Mouse (Mus musculus): ENCODE data around the gene Uvssa. TPM values are rescaled to one million over a fixed set of nuclear protein-coding genes. Genes with fewer than 3 reads are reported as not detected.
"Not testable (repeated sequence)": the region's sequence is repeated elsewhere in the genome, so short reads cannot be mapped to it uniquely, and the experiment has no call there.

Uvssa gene
- total RNA-seq (2021) = 1 to 10 TPM; 5.6 to 7.4 TPM
- long read RNA-seq, experiment 1, partial matches to known transcripts = 0 of 1 reads
- long read RNA-seq, experiment 1, other reads (novel, unspliced or antisense) = 1 of 1 reads
- long read RNA-seq, experiment 2, partial matches to known transcripts = 0 of 1 reads
- long read RNA-seq, experiment 2, other reads (novel, unspliced or antisense) = 1 of 1 reads

DNA sequence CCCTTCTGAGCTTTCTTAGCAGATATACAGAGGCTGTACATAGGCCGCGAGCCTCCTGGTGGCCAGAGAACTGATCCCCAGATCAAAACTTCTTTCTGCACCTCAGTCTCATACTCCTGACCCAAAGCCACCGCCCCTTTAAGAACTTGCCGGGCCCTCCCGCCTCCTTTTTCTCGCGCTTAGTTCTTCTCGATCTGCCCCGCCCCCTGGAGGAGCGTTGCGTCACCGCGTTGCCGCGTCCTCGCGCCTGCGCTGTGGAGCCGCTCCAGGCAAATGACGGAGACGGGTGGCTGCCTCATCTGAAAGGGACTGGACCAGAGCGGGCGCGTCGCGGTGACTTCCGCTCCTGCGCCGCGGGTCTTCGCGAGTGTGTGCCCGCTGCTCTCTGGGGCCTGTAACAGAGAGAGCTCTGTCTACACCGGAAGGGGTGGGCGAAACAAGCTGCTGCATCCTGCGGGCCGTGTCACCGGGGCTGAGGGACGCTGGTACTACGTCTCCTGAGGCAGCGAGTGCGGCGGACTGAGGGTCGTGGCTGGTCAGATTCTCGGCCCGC is at the start of gene Uvssa:
TSS of gene Uvssa (plus strand) at position 248 of the 553 bp plus-strand sequence.
- peak; percentile 99 for DNase-seq

DNA sequence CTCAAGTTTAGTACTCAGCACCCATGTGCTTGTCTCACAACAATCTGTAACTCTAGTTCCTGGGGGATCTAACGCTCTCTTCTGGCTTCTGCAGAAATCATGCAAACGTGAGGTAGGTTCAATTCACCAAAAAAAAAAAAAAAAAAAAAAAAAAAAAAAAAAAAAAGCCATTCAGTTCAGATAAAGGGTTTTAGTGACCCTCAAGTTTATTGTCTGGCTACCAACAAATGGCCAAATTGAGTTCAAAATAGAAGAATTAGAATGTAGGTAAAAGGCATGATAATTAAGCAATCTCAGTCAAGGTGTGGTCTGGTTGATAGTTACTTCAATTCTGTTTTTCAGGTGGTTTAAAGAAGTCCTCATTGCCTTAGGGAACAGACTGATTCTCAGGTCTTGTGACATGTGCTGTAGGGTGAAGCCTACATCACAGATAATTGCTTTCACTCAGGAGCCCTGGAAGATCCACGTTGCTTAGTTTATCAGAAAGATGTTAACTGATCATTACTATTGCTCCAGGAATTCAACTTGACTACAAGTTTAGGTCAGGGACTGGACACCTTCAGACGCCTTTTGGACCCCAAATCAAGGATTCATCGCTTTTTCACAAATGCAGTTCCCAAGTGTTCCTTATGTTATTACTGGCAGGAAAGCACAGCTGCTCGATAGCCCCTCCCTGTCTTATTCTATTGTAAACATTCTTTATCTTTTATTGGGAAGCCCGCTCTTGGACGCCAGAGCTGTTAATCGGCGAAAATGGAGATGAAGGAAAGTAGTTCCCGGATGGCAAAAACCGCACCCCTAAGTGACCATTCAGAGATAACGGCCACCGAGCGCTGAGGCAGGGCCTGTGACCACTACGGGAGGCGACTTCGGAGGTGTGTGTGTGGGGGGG is 43.7 kb upstream of the Uvssa start:
- DNase-seq = no peak

DNA sequence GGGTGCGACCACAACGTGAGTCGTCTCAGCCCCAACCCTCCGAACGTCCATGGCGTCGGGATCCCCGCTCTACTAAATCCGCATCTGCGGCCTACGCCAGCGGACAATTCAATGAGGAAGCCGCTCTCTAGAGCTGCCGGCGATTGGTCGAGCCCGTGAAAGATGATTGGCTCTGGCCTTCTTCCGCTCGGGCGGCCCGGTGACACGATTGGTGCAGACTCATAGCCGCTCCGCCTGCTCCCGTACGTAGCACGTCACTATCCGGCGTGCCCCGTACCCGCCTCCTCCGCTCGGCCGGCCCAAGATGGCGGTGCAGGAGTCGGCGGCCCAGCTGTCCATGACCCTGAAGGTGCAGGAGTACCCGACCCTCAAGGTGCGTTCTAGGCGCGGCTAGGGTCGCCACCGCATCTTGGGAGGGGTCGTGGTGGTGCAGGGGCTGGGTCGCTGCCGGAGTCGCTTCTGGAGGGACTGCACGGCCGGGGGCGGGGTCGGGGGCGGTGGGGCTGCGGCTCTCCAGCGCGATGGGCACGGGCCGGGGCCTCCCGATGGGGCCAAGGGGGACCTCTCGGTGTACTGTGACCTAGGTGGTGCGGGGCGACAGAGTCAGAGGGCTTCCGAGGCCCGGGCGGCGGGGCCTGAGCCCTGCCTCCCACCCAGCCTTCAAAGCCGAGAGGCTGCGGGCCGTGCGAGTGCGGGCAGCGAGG is 42.9 kb upstream of the Uvssa start, which contains the start of gene Maea:
TSS of gene Maea (plus strand) at position 237 of the 704 bp plus-strand sequence.
- peak; percentile 92 for DNase-seq

DNA sequence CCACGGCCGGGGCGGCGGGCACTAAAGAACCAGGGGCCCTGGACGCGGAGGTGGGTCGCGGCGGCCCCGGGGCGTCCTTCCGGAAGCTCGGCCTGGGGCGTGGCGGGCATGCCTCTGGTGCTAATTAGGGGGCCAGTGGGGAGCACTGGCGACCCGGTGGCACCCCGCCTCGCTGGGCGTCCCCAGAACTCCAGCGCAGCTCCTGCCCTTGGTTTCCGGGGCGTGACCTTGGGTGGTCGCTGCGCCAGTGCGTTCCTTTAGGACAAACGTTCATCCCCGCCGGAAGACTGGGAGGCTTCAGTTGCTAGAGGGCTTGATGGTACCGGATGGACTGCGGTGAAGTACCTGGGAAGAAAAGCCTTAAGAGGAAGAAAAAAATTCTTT is 42.4 kb upstream of the Uvssa start:
- no peak for DNase-seq

DNA sequence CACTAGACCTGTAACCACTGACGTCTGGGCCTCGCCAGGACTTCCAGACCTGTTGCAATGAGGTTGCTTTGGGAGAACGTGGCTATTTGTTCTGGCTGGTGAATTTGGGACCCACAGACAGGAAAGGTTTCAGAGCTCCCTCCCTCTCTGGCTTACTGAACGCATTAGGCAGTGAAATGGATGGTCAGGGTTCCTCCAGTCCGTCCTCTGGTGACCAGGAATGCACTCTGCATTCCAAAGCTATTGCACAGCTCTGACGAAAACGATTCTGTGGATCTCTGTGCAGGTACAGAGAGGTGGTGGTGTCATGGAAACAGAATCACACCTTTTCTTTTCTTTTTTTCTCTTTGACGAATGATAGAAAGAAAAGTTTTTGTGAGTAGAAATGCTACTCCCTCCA is 41.1 kb upstream of the Uvssa start:
- no peak for DNase-seq

DNA sequence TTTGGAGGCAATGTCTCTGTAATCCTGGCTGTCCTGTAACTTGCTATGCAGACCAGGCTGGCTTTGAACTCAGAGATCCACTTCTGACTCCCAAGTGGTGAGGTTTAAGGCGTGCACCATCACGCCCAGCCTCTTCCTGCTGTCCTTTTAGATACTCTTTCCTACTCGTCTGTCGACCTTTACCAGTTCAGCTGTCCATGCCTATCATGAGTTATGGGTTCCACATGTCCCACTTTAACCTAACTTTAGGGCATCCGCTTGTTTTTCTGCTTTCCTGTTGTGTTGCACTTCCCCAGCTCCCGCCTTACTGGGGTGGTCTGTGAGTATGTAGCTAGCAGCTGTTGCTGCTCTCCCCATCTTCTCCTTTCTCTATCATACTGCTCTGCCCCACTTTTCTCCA is 37.2 kb upstream of the Uvssa start:
- DNase-seq = no peak

DNA sequence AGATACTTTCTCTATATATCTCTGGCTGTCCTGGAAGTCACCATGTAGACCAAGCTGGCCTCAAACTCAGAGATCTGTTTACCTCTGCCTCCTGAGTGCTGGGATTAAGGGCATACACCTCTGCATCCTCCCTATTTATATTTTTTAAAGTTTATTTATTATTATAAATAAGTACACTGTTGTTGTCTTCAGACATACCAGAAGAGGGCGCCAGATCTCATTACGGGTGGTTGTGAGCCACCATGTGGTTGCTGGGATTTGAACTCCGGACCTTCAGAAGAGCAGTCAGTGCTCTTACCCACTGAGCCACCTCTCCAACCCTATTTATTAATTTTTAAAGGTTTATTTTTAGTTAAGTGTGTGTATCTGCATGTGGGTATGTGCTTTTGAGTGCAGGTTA is 36.1 kb upstream of the Uvssa start:
- DNase-seq = not testable (repeated sequence)

DNA sequence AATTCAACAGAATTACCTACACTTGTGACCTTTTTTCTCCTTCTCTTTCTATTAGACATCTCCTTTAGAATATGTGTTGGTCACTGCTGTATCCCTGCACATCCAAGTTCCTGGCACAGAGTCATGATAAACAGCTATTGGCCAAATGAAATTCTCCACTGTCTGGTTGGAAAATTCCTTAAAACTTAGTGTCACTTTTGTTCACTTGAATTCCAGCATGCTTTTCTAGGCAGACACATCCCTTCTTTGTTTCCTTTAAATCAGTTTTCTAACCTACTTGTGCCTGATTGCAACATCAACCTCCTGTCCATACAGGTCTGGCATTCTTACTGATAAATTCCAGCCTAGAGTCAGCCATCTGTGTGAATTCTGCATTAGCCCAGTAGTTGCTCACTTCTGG is 35.5 kb upstream of the Uvssa start:
- no peak for DNase-seq

DNA sequence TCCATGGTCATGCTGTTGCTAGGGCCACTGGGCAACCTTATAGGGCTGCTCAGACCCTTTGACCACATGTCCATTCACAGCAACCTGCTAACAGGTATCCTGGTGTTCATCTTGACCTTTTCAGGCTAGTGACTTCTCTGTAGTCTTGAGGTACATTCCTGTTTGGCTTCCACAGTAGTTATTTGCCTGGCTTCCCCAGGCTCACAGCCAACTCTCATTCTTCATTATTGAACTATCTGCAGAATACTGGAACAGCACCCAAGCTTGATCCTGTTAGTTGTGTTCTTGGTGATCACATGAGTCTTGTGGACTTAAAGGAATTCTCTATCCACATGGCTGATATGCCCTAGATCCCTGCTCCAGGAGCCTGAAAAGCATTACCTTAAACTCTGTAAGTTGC is 34.8 kb upstream of the Uvssa start:
- no peak for DNase-seq

DNA sequence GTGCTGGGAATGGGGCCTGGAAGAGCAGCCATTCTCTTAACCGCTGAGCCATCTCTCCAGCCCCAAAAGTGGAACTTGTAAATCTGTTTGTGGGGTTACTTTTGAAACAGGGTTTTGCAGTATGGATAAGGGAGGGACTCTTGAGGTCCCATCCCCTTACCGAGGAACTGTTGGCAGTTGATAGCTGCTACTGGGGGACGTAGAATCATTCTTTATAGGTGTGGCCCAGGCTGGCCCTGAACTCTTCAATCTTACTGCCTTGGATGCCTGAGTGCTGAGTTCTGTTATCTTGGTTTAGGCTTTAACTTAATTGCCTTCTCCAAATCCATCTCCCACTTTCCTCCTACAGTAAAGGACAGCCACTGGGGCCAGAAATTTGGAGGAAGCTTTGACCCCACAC is 34.3 kb upstream of the Uvssa start:
- no peak for DNase-seq

DNA sequence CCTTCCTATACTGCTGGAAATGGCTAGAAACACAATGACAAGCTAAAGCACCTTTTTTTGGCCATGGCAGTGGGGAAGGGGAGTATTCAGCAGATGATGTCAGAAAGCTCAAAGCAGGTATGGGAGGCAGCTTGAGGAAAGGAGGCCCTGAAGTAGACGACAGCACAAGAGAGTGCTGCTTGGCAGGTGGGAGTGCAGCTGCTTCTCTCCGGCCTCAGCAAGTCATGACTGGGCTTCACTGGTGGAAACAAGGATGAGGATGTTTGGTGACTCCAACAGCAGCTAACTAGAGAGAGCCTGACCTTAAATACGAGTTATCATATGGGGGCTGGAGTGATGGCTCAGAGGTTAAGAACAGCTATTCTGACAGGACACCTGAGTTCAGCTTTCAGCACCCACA is 30.7 kb upstream of the Uvssa start:
- no peak for DNase-seq

DNA sequence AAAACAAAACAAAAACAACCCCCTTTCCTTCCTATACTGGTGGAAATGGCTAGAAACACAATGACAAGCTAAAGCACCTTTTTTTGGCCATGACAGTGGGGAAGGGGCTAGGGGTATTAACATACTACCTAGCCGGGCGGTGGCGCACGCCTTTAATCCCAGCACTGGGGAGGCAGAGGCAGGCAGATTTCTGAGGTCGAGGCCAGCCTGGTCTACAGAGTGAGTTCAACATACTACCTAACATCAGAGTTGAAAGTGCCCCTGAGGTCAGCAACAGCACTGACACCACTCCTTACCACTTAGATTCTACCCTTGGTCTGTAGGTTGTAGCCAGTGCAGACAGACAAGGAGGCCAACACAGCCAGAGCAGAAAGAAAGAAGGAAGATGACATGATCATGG is 29.1 kb upstream of the Uvssa start:
- no peak for DNase-seq

DNA sequence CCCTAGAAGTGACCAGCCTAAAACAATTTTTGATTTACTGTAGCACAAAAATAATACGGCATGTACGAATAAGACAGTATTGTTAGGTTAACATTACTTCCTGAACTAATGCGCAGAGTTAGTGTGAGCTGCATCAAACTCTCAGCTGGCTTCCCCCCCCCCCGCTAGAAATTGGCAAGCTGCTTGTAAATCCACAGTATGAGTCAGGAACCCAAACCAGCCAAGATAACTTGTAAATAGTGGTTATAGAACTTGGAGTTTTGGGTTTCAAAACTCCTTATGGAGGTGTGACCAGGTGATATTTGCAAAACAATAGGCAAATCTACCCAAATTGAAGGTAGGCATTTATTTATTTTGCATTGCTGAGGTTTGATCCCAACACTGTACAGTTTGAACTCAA is 28.6 kb upstream of the Uvssa start:
- no peak for DNase-seq

DNA sequence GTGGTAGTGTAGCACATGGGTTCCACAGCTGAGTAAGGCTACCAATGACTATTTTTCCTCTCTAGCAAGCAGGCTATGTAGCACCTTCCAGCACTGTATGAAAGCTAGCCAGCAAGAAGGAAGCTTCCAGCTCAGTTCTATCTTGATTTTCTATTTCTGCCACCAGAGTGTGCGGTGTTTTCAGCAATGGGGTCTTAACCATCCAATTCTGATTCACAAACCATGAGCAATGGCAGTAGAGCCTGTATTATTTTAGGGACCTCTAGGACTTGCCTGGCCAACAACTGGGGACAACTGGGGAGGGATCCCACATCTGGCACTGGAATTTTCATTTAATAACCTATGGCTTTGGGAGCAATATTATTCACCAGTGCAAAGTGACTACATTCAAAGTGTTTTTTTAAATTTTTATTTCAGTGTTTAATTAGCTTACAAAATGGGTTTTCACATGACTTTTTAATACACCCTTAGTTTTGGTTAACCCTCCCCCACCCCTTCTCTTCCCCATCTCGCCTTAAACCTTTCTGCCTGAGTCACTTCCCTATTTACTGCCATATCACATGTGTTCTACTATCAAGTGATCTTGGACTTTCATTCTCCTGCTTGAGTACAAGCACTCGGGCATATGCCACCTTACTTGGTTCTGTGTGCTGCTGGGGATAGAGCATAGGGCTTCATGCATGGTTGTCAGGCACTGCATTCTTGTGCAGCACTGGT is 26.6 kb upstream of the Uvssa start:
- no peak for DNase-seq

DNA sequence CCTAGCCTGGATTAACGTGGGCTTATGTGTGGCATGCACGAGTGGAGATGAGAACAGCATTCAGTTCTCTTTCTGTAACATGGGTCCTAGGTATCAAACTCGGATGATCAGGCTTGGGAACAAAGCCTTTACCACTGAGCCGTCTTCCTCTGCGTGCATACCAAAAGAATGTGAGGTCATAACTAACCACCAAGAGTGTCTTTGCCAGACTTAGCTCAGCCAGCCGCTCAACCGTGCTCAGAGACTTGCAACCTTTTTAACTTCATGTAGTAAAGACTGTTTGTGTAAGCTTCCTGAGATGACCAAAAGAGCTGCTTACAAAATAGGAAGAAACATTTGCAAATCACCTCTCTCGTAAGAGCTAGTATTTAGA is 26.1 kb upstream of the Uvssa start:
- no peak for DNase-seq

DNA sequence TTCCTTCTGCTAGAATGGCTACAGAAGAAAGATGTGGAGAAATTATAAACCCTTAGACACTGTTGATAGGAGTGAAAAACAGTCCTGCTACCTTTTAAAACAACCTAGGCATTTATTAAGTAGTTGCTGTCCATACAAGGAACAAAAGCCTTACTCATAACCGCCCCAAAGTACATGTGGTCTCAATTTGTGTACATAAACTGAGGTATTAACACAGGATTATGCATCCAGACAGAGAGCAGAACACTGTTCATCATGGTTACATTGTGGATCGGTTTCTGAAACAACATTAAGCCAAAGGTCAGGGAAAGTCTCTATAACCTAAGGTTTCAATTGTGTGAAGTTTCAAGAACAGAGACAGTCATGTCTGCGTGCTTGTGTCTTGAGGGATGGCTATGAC is 25.3 kb upstream of the Uvssa start:
- DNase-seq = no peak

DNA sequence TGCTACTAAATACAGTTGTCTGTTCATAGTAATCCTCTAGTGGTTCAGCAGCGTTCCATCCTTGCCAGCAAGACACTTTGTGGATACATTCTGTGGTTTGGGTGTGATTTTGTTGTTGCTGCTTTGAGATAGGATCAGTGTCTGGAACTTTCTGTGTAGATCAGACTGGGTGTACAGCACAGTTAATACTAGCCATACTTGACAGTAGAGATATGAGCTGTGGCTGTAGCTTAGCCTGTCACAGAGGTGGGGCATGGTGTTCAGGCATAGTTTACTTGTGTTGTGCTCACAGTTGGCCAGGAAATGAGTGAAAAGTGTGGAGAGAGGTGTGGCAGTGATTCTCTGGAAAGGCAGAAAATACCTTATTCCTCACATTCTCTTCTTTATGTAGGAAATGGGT is 20.9 kb upstream of the Uvssa start:
- DNase-seq = no peak

DNA sequence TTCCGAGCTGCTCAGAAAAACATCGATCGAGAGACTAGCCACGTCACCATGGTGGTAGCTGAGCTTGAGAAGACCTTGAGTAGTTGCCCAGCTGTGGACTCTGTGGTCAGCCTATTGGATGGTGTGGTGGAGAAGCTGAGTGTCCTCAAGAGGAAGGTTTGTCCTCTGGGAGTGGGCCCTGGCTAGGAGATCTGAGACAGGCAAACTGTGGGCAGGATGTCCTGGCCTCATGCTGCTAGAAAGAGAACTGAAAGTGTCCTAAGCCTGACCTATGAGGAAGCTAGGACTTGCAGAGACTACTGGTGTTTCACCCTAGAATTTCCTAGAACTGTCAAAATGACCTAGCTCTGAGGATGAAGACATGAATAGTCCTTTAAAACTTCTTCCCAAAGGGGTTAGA is 19.9 kb upstream of the Uvssa start:
- DNase-seq = no peak

DNA sequence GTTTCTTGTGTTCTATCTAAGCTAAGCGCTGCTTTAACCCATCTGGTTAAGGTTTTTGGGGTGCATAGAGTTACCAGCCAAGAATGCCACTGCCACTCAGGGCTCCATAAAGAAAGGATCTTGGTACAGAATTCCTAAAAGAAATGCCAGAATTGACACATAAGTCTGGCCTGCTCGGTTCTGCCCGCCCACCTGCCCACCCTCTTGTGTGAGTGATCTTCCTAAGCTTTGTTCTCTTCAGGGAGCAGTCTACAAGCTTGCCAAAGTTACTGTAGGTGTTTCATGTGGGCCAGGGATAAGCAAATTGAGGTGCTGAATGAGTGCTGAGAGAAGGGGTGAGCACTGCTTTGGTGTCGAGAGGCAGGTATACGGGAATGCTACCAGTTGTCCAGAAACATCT is 15.1 kb upstream of the Uvssa start:
- DNase-seq = no peak

DNA sequence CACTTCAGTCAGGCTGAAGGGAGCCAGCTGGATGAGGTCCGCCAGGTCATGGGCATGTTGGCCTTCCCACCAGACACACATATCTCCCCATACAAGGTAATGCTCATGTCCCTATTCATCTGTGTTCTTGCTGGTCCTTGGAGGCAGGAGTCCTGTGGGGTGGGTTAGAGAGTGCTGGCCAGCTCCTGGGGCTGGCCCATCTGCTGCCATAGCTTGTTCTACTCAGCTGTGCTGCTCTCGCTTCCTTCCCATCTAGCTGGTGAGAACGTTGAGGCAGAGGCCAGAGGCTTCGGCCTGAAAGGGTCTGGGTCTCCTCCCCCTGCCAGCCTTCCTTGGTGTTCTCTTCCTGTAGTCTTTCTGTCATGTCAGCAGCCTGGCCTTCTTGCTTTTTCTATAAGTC is 9.7 kb upstream of the Uvssa start:
- no peak for DNase-seq

DNA sequence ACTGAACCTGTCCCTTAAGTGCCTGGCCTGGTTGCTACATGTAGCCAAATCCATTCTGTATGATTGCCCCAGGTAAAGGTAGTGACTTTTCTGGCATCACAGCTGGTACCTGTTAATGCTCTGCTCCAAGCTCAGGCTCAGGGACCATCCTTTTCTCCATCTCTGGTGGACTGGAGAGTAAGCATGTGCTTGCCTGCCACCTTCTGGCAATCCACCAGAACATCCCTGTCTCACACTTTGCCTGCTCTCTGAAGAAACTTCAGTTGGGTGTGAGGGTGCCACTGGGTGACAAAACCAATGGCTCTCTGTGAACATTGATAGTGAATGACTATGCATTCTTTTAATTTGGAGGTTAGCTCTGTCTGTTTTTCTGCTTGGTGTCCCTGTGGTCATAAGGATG is 7.2 kb upstream of the Uvssa start:
- DNase-seq = no peak

DNA sequence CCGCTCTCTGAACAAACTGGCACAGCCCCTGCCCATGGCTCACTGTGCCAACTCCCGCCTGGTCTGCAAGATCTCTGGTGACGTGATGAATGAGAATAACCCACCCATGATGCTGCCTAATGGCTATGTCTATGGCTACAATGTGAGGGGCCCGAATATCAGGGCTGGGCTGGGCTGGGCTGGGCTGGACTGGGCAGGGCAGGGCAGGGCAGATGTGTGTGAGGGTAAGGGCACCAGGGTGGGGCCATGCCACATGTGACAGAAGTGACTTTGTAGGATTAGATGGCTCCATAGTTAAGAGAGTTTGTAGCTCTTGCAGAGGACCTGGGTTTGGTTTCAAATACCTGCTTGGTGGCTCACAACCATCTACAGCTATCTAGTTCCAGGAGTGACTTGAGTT is 6.7 kb upstream of the Uvssa start:
- no peak for DNase-seq
